Mouse (Mus musculus) liver (tissue): ENCODE results near the gene Olfr561.

ENCODE experiments used
- DNase-seq: peaks from one replicate; pipeline ENCODE4 v3.0.0-alpha.2; 2020; ENCODE audit warnings: mixed read lengths

Gene Olfr561

DNA sequence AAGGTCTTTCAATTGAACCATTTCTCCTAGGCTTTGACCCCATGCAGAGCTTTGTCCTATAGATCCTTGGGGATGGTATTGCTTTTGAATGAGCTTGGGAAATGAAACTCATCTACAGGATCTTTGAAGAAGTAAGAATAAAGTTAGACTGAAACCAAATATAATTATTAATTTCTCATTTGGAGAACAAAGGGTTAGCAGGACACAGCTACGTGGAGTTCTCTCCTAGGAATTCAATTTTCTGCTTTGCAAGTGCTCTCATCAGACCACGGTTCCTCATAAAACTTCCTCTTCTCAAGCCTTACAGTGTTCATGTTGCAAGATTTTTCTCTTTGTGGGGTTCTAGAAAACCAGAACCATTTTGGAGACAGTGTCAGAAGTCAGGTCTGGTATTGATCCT is at the start of gene Olfr561:
Gene Olfr561, plus strand, starts transcription at position 301 of the 400 bp plus-strand sequence.
- DNase-seq, result no peak

DNA sequence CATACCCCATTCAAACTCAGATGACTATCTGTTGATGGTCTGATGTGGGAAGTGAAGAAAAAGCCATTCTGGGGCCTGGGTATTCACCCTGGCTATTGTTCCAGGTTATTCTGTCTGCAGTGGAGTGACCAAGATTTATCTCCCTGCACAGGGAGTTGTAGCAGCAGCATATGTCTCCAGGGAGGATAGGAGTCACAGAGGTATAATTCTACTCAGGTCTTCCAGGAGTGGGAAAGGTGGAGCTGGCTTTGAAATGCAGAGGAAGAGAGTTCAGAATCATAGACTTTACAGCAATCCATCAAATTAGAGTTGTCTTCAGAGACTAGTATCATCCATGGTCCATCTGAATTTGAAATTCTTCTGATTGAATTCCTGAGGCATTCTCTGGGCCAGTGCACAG is 43.6 kb upstream of the Olfr561 start, which contains the start of gene Olfr559:
Gene Olfr559, minus strand, starts transcription at position 101 of the 400 bp plus-strand sequence.
- no peak for DNase-seq

DNA sequence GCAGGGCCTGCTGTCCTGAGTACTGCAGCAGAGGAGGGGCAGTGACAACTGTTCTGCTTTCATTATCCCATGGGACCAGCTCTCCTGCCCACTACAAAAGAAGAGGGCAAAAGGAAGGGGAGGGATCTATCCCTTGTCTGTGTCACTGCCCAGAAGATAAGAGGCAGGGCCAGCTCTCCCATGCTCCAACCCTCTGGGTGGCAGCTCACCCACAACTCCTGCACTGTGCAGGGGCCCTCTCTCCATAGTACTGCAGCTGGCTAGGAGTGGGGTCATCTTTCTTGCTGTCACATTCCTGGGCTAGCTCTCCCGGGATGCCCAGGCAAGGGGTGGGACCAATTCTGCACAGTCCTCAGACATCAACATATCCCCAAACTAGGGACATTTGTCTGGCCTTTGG is 37.2 kb upstream of the Olfr561 start:
- no peak for DNase-seq

- no peak for DNase-seq
Observed at GRCm38 (mm10) chr7:102737705-102738104, 33.3 kb upstream of the Olfr561 start.

DNA sequence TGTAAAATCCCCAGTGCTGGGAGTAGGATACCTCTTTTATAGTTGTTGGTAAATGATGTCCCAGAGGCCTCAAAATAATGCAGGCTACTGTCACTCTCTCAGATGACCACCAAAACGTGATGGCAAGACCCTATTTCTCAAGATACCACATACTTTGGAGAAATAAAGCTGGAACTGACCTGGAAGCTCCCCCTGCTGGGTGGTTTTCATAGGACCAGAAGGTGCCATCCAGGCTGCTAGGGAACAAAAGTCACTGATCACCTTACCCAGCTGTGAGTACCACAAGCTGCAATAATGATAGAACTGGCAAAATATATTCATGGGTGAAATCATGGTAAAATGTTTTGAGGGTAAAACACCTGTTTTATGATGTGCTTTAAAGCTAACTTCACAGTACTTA is 18.9 kb upstream of the Olfr561 start:
- no peak for DNase-seq

- no peak for DNase-seq
Observed at GRCm38 (mm10) chr7:102759266-102759665, 11.8 kb upstream of the Olfr561 start, which contains the start of the genes Olfr560 and Olfr78. Gene Olfr560 (minus strand): TSS chr7:102759366. Gene Olfr78 (minus strand): TSS chr7:102759471.

- no peak for DNase-seq
Observed at GRCm38 (mm10) chr7:102803180-102803579, 32.2 kb downstream of the Olfr561 start, which contains the start of gene Olfr564. Gene Olfr564 (plus strand): TSS chr7:102803480.
